Mouse (Mus musculus): ENCODE data around the gene Exo5. TPM values are rescaled to one million over a fixed set of nuclear protein-coding genes. Genes with fewer than 3 reads are reported as not detected.

Exo5 gene
- total and polyA plus RNA-seq, 3 experiments = 18.1 to 20.6 TPM; not detected in 1

- H3K4me3 ChIP-seq (ENCODE audit: control insufficient read depth in 1 of 2, insufficient read depth in 1 of 2, low read depth in 2 of 2, low read length in 2 of 2) = no peak overlapping the region
- H3K27me3 ChIP-seq (ENCODE audit: control insufficient read depth in 1 of 2, insufficient read depth in 2 of 2, low read length in 2 of 2) = no peaks in the 10 kb centered on the region; a peak in 1 of 4 replicates
- no peak for DNase-seq (ENCODE audit: low read depth, low spot score)
- H3K27ac ChIP-seq (ENCODE audit: control insufficient read depth, low read depth, low read length) = no peak overlapping the region
- TF ChIP-seq ZC3H11A (IDR thresholded peaks at IDR 0.05; ENCODE audit: low read depth, low read length) (no peak), POLR2A (IDR thresholded peaks at IDR 0.05; ENCODE audit: control insufficient read depth in 1 of 2, insufficient read depth in 1 of 2, low read depth in 1 of 2, low read length in 2 of 2, poor library complexity in 1 of 2) (no peak), RCOR1 (IDR thresholded peaks at IDR 0.05; ENCODE audit: low read depth, low read length) (no peak), MAFK (IDR thresholded peaks at IDR 0.05; ENCODE audit: borderline replicate concordance, low read depth, low read length) (no peak), ZKSCAN1 (IDR thresholded peaks at IDR 0.05; ENCODE audit: low read depth, low read length) (no peak), UBTF (IDR thresholded peaks at IDR 0.05; ENCODE audit: borderline replicate concordance, insufficient read depth, low read depth, low read length) (no peak), CHD1 (IDR thresholded peaks at IDR 0.05; ENCODE audit: low read depth, low read length) (no peak), MYB (IDR thresholded peaks at IDR 0.05; ENCODE audit: low read depth, low read length) (no peak), GABPA (IDR thresholded peaks at IDR 0.05; ENCODE audit: low read depth, low read length) (no peak), KAT2A (conservative IDR thresholded peaks at IDR 0.05; ENCODE audit: low read depth, low read length) (no peak), ZNF384 (IDR thresholded peaks at IDR 0.05; ENCODE audit: low read depth, low read length) (no peak), NELFE (IDR thresholded peaks at IDR 0.05; ENCODE audit: low read depth, low read length) (no peak), TAL1 (IDR thresholded peaks at IDR 0.05; ENCODE audit: low read length) (no peak), TCF12 (IDR thresholded peaks at IDR 0.05; ENCODE audit: low read depth, low read length) (no peak), ZMIZ1 (IDR thresholded peaks at IDR 0.05; ENCODE audit: low read depth, low read length) (no peak), MAZ (IDR thresholded peaks at IDR 0.05; ENCODE audit: low read depth, low read length) (no peak)
- no peak overlapping the region for H3K9ac ChIP-seq (ENCODE audit: control insufficient read depth, low read depth, low read length, poor library complexity, severe bottlenecking)
- H3K36me3 ChIP-seq (ENCODE audit: control insufficient read depth in 1 of 2, insufficient read depth in 2 of 2, low read length in 2 of 2) = no peaks in the 10 kb centered on the region
- H3K79me2 ChIP-seq (ENCODE audit: control insufficient read depth, insufficient read depth, low read length, poor library complexity) = no peaks in the 10 kb centered on the region
- no peaks in the 10 kb centered on the region for H3K9me3 ChIP-seq (replicated peaks; ENCODE audit: insufficient read depth, low read length)
- no peaks in the 10 kb centered on the region for H3K4me1 ChIP-seq (ENCODE audit: control insufficient read depth in 1 of 2, insufficient read depth in 2 of 2, low read length in 2 of 2)
Measured at GRCm38 (mm10) chr4:120890754-120891440, 33.9 kb downstream of the Exo5 start.

GRCm38 (mm10) chr4:120888884-120889283 is 35.9 kb downstream of the Exo5 start:
- Histone ChIP-seq H3K4me1 (ENCODE audit: control insufficient read depth in 1 of 2, insufficient read depth in 2 of 2, low read length in 2 of 2) (no peaks in the 10 kb centered on the region), H3K27me3 (ENCODE audit: control insufficient read depth in 1 of 2, insufficient read depth in 2 of 2, low read length in 2 of 2) (peaks cover 0 to 8% of the 10 kb centered on the region in 2 experiments; a peak in 2 of 4 replicates), H3K4me3 (ENCODE audit: control insufficient read depth in 1 of 2, insufficient read depth in 1 of 2, low read depth in 2 of 2, low read length in 2 of 2) (no peak overlapping the region), H3K79me2 (ENCODE audit: control insufficient read depth, insufficient read depth, low read length, poor library complexity) (no peaks in the 10 kb centered on the region), H3K9me3 (replicated peaks; ENCODE audit: insufficient read depth, low read length) (no peaks in the 10 kb centered on the region), H3K9ac (ENCODE audit: control insufficient read depth, low read depth, low read length, poor library complexity, severe bottlenecking) (no peak overlapping the region), H3K36me3 (ENCODE audit: control insufficient read depth in 1 of 2, insufficient read depth in 2 of 2, low read length in 2 of 2) (no peaks in the 10 kb centered on the region), H3K27ac (ENCODE audit: control insufficient read depth, low read depth, low read length) (no peak overlapping the region)
- no peak for TF ChIP-seq ZNF384 (IDR thresholded peaks at IDR 0.05; ENCODE audit: low read depth, low read length)
- TF ChIP-seq MAZ (IDR thresholded peaks at IDR 0.05; ENCODE audit: low read depth, low read length) = no peak
- TF ChIP-seq ZKSCAN1 (IDR thresholded peaks at IDR 0.05; ENCODE audit: low read depth, low read length) = no peak
- TF ChIP-seq NELFE (IDR thresholded peaks at IDR 0.05; ENCODE audit: low read depth, low read length) = no peak
- no peak for TF ChIP-seq GATA1 (IDR thresholded peaks at IDR 0.05; ENCODE audit: low read depth, low read length)
- no peak for TF ChIP-seq SMC3 (IDR thresholded peaks at IDR 0.05; ENCODE audit: low read depth, low read length)
- TF ChIP-seq ETS1 (IDR thresholded peaks at IDR 0.05; ENCODE audit: low read depth, low read length) = no peak
- TF ChIP-seq HCFC1 (IDR thresholded peaks at IDR 0.05; ENCODE audit: low read depth, low read length) = no peak
- TF ChIP-seq ELF1 (IDR thresholded peaks at IDR 0.05; ENCODE audit: low read depth, low read length) = no peak
- no peak for TF ChIP-seq CHD1 (IDR thresholded peaks at IDR 0.05; ENCODE audit: low read depth, low read length)
- TF ChIP-seq TAL1 (IDR thresholded peaks at IDR 0.05; ENCODE audit: low read length) = no peak
- DNase-seq (ENCODE audit: low read depth, low spot score) = no peak

All from MEL (cell line).